Mouse (Mus musculus): ENCODE results near the gene Ldlrad3.

Ldlrad3 gene

DNA sequence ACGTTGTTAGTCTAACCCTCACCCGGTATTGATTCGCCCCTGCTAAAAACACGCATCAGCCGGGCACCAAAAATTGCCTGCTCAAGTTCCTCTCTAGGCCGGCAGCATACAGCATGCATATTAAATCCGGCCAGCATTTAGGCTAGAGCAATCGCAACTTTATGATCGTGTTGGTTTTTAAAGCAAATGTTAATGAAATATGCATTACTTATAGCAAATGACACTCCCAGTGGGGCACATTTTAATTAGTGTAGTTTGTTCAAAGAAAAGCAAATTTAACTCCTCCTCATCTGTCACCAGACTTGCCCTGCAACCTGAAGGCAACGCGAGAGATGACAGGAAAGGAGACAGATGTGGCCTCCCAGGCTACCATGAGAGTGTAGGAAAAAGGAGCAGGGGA lies 189.2 kb downstream of the Ldlrad3 start:
- no peak for DNase-seq

DNA sequence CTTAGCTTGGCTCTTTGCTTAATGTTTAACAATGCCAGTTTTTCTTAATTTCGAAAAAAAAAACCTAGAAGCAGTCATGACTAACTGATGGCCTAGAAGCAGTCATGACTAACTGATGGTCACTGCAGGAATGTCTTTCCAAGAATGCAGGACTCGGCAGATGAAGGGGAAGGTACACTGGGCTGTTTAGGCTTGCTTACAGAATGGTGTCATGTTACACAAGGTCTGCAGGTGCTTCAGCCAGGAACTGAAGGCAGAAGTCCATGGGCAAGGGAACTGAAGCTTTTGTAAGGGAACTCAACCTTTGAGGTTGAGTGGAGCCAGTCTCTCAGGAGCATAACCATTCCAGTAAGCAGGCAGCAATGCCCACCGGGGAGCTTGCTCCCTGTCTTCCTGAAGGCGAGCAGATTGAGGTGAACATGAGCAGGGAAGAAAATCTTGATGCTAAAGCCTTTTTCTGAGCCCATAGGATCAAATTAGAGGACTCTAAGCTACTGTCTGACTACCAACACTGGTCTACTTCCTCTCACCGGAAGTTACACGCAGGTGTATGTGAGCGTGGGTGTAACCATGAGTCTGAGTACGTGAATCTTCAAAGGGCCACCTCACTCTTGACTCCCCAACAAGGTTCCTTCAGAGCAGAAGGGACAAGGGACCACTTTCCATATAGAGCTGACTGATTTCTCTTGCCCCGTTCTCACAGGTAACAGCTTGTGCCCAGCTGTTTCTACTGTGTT lies 193.4 kb downstream of the Ldlrad3 start:
- no peak for DNase-seq

DNA sequence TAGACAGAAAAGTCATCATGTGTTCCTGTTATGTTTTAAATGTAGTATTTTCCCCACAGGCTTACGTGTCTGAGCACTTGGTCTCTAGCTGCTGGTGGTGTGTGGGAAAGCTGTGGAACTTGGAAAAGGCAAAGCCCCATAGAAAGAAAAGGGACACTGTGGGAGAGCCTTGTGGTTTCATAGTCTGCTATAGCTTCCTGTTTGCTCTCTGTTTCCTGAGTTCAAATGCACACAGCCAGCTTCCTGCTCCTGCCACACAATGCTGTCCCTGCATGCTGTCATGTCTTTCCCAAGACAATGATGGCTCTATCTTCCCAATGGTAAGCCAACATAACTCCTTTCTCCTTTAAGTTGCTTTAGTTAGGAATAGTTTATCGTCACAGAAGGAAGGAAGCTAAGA lies 194.5 kb downstream of the Ldlrad3 start:
- no peak for DNase-seq

DNA sequence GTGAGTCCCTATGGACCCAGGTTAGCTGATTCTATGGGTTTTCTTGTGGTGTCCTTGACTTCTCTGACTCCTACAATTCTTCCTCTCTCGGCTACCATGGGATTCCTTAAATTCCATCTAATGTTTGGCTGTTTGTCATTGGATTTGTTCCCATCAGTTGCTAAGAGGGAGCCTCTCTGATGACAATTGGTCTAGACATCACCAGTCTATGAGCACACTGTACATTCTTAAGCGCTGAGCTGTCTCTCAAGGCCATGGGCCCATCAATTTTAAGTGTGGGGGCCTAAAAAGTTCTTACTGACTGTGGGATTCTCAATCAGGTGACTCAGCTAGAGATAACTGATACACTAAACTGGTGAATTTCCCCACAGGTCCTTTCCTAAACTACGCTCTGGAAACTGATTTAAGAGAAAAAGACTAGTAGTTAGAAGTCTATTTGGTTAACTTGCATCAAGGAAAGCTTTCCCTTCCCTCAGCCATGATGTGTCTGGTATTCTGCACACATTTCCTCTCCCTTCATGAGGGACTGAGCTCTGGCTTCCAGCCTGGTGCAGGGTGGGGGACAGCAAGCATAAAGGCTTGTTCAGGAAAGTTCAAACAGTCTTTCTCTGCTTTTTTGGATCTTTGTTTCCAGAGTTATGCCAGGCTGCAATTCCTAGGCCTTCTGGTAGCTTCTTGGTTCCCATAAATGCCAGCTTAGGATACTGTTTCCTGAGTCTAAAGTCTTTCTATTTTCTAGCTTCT lies 199.7 kb downstream of the Ldlrad3 start:
- no peak for DNase-seq

- no peak for DNase-seq
Measured at GRCm38 (mm10) chr2:101983853-101984543, 202.2 kb downstream of the Ldlrad3 start.

GRCm38 (mm10) chr2:101983082-101983852 lies 202.9 kb downstream of the Ldlrad3 start:
- peak; percentile 95 for DNase-seq

- DNase-seq, result no peak
Measured at GRCm38 (mm10) chr2:101981964-101982498, 204.2 kb downstream of the Ldlrad3 start.

GRCm38 (mm10) chr2:101981211-101981610 lies 205.0 kb downstream of the Ldlrad3 start:
- DNase-seq, result no peak

- DNase-seq, result no peak
Measured at GRCm38 (mm10) chr2:101980456-101980947, 205.7 kb downstream of the Ldlrad3 start.

- peak; percentile 46 for DNase-seq
Measured at GRCm38 (mm10) chr2:101978534-101979525, 207.4 kb downstream of the Ldlrad3 start.

GRCm38 (mm10) chr2:101976399-101977064 lies 209.7 kb downstream of the Ldlrad3 start:
- DNase-seq, result no peak

- DNase-seq, result no peak
Measured at GRCm38 (mm10) chr2:101973810-101974209, 212.4 kb downstream of the Ldlrad3 start.

DNA sequence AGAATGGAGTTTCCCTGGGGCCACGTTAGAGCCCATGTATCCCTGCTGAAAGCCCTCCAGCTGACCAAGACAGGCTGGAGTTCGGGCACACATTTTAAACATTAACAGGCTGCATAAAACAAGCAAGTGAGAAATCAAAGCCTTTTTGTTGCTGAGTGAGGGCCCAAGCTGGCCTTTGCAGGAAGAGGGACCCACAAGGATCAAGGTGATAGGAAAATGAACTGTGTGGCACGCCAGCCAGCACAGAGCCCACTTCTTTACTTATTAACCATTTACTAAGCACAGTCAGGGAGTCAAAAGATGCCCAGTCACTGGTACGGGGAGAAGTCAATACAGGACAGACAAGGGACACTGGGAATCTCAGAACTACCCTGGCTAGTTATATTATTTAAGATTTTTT lies 218.6 kb downstream of the Ldlrad3 start:
- no peak for DNase-seq

DNA sequence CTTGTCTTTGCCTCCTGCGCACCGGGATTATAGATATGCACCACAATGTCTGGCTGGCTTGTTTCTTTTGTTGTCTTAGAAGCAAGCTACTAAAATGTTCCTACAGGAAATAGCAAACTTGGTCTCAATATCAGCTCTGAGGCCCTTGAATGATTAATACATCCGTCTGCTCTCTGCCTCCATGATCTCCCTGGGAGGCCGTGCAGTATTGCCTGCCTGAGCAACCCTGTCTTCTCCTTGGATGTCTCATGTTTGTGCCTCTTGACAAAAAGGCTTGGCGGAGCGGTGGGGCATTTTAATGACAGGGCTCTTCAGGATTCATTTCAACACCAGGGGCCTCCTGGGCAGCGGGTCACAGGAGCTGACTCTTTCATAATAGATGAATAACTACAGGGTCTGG lies 219.0 kb downstream of the Ldlrad3 start:
- no peak for DNase-seq

GRCm38 (mm10) chr2:101966017-101966416 lies 220.2 kb downstream of the Ldlrad3 start:
- DNase-seq, result no peak

- no peak for DNase-seq
Measured at GRCm38 (mm10) chr2:101965515-101965914, 220.7 kb downstream of the Ldlrad3 start.

DNA sequence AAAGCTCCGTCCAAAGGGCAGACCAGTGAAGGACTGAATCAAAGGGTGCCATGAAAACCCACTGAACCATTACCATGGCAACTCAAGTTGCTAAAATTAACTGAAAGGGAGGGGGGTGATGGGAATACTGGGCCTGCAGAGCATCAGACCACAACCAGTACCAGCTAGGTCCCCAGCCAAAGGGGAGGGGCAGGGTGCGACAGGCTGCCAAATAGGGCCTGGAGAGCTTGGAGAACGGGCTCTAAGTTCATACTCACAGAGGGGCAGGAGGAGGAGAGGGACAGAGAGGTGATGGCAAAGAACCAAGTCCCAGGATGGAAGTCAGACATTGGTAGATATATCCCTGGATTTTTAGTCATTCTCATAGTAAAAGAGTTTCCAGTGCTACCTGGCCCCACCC lies 222.8 kb downstream of the Ldlrad3 start:
- no peak for DNase-seq

GRCm38 (mm10) chr2:101962349-101962748 lies 223.8 kb downstream of the Ldlrad3 start:
- no peak for DNase-seq

- no peak for DNase-seq
Measured at GRCm38 (mm10) chr2:101961391-101961790, 224.8 kb downstream of the Ldlrad3 start.

- DNase-seq, result no peak
Measured at GRCm38 (mm10) chr2:101960658-101961057, 225.5 kb downstream of the Ldlrad3 start.

GRCm38 (mm10) chr2:101956125-101956524 lies 230.1 kb downstream of the Ldlrad3 start:
- DNase-seq, result no peak

All from layer of hippocampus, adult 9-11 months (tissue).